Mouse (Mus musculus) ES-E14 (cell line): ENCODE data around the gene Rpusd3. TPM values are rescaled to one million over a fixed set of nuclear protein-coding genes. Genes with fewer than 3 reads are reported as not detected.
A peak's percentile ranks its signal among the peaks of the same experiment; 100 is the strongest.

ENCODE experiments used
- DNase-seq: peaks from one replicate; pipeline ENCODE4 v3.0.0-alpha.2; 2013; ENCODE audit warnings: low read depth, low spot score
- H3K27ac ChIP-seq: 2 replicates; pipeline ENCODE4 v1.5.1; 2012; ENCODE audit warnings: low read depth, mild to moderate bottlenecking, low read length, moderate library complexity, mixed read lengths; ENCODE audit not compliant: poor library complexity, insufficient read depth, severe bottlenecking
- H3K36me3 ChIP-seq: 2 replicates; pipeline ENCODE4 v1.6.1; 2012; ENCODE audit warnings: mild to moderate bottlenecking, low read length, moderate library complexity, mixed read lengths; ENCODE audit not compliant: control insufficient read depth, poor library complexity, insufficient read depth, severe bottlenecking
- H3K4me1 ChIP-seq, 2 experiments: fragments of 150-350 bp in 1 of 2; sonication (generic) in 1 of 2; 2 replicates each; pipeline ENCODE4 v1.6.1; 2012; ENCODE audit warnings: low read length in 2 of 2, mild to moderate bottlenecking in 1 of 2, mixed read lengths in 1 of 2; ENCODE audit not compliant: control insufficient read depth in 2 of 2, insufficient read depth in 2 of 2, poor library complexity in 1 of 2
- H3K4me3 ChIP-seq, 2 experiments: fragments of 150-350 bp in 1 of 2; sonication (generic) in 1 of 2; 2 replicates each; pipeline ENCODE4 v1.5.1; 2012; ENCODE audit warnings: low read length in 2 of 2, low read depth in 1 of 2, mild to moderate bottlenecking in 1 of 2, mixed read lengths in 1 of 2; ENCODE audit not compliant: insufficient read depth in 1 of 2, poor library complexity in 1 of 2, severe bottlenecking in 1 of 2
- H3K9ac ChIP-seq: 2 replicates; pipeline ENCODE4 v1.6.1; 2012; ENCODE audit warnings: low read depth, mild to moderate bottlenecking, low read length, mixed read lengths; ENCODE audit not compliant: poor library complexity, insufficient read depth, severe bottlenecking
- H3K9me3 ChIP-seq: fragments of 150-350 bp; sonication (generic); 2 replicates; pipeline ENCODE4 v1.6.1; 2012; ENCODE audit warnings: low read depth, mild to moderate bottlenecking, low read length; ENCODE audit not compliant: control insufficient read depth, insufficient read depth
- CHD2 ChIP-seq: IDR thresholded peaks from 2 replicates; pipeline ENCODE4 v1.6.1; 2014; ENCODE audit warnings: mild to moderate bottlenecking, low read depth, low read length, inconsistent platforms
- HCFC1 ChIP-seq: IDR thresholded peaks from 2 replicates; pipeline ENCODE4 v1.6.1; 2012; ENCODE audit warnings: low read length, inconsistent platforms, borderline replicate concordance; ENCODE audit not compliant: insufficient read depth
- MAFK ChIP-seq: IDR thresholded peaks from 2 replicates; pipeline ENCODE4 v1.6.1; 2014; ENCODE audit warnings: mild to moderate bottlenecking, low read depth, low read length, inconsistent platforms; ENCODE audit not compliant: insufficient read depth
- ZC3H11A ChIP-seq: IDR thresholded peaks from 2 replicates; pipeline ENCODE4 v1.6.1; 2012; ENCODE audit warnings: low read depth, mild to moderate bottlenecking, inconsistent platforms, low read length, borderline replicate concordance
- ZNF384 ChIP-seq: IDR thresholded peaks from 2 replicates; pipeline ENCODE4 v1.6.1; 2012; ENCODE audit warnings: low read depth, low read length, inconsistent platforms
- in situ Hi-C, 2 experiments: fragments of 600-800 bp; cut with MboI; formaldehyde crosslinking; loops; one replicate each; pipeline ENCODE4 v1.15.1; 2025; ENCODE audit warnings: low sequenced_read_pairs in 2 of 2, inconsistent platforms in 1 of 2; ENCODE audit not compliant: unreplicated experiment in 2 of 2
- total RNA-seq: library from RNA; depleted of rRNA; stranded (reverse); fragments of 300-350 nt; gene quantifications from 2 replicates; pipeline ENCODE4 v1.2.3, GENCODE M21; 2012

The Rpusd3 gene
- total RNA-seq, 1 experiment, result 34.5 TPM

- no peak for TF ChIP-seq MAFK
- DNase-seq, result no peak
- in situ Hi-C loops, result no loop called here
These were observed 8.9 kb upstream of the Rpusd3 start for GRCm38 (mm10) chr6:113428006-113428405.

GRCm38 (mm10) chr6:113427397-113427796 lies 8.3 kb upstream of the Rpusd3 start:
- H3K9ac ChIP-seq, result no peak overlapping the region
- DNase-seq, result peak; percentile 82
- in situ Hi-C loops, result no loop called here
- TF ChIP-seq HCFC1, result no peak
- TF ChIP-seq ZC3H11A, result no peak; the same call in 1 of the 2 replicates
- no peak for TF ChIP-seq CHD2
- TF ChIP-seq MAFK, result no peak
- TF ChIP-seq ZNF384, result no peak
- no peaks in the 10 kb centered on the region for H3K9me3 ChIP-seq
- H3K4me1 ChIP-seq, result 0 out of 4 replicates have a peak, but pooled peaks cover 0 to 2% of the 10 kb centered on the region in 2 experiments
- H3K27ac ChIP-seq, result no peak overlapping the region
- no peak overlapping the region for H3K4me3 ChIP-seq
- no peaks in the 10 kb centered on the region for H3K36me3 ChIP-seq

More at GRCm38 (mm10) chr6:113428006-113428405, 8.9 kb upstream of the Rpusd3 start:
- H3K27ac ChIP-seq, result no peak overlapping the region
- H3K9me3 ChIP-seq, result no peaks in the 10 kb centered on the region
- no peak overlapping the region for H3K9ac ChIP-seq
- no peak overlapping the region for H3K4me3 ChIP-seq
- 0 out of 4 replicates have a peak, but pooled peaks cover 0 to 2% of the 10 kb centered on the region in 2 experiments for H3K4me1 ChIP-seq
- no peaks in the 10 kb centered on the region for H3K36me3 ChIP-seq

- DNase-seq, result no peak
- H3K4me1 ChIP-seq, result 0 out of 4 replicates have a peak, but pooled peaks cover 0 to 2% of the 10 kb centered on the region in 2 experiments
- in situ Hi-C loops, result no loop called here
- no peaks in the 10 kb centered on the region for H3K36me3 ChIP-seq
- no peak overlapping the region for H3K4me3 ChIP-seq
- no peak overlapping the region for H3K27ac ChIP-seq
- H3K9me3 ChIP-seq, result no peaks in the 10 kb centered on the region
- no peak overlapping the region for H3K9ac ChIP-seq
- TF ChIP-seq ZNF384 (no peak), CHD2 (no peak), HCFC1 (no peak), MAFK (no peak), ZC3H11A (no peak)
These were observed 7.6 kb upstream of the Rpusd3 start for GRCm38 (mm10) chr6:113426696-113427095.

- Histone ChIP-seq H3K4me3 (no peak overlapping the region), H3K9me3 (no peaks in the 10 kb centered on the region), H3K36me3 (no peaks in the 10 kb centered on the region), H3K9ac (no peak overlapping the region), H3K4me1 (0 out of 4 replicates have a peak, but pooled peaks cover 0 to 2% of the 10 kb centered on the region in 2 experiments), H3K27ac (no peak overlapping the region)
- TF ChIP-seq HCFC1, result no peak
- no peak for TF ChIP-seq ZNF384
- no peak for TF ChIP-seq MAFK
- TF ChIP-seq CHD2, result no peak
- in situ Hi-C loops, result no loop called here
- no peak for DNase-seq
These were observed 5.0 kb upstream of the Rpusd3 start for GRCm38 (mm10) chr6:113424187-113424586.

GRCm38 (mm10) chr6:113423000-113423399 lies 3.9 kb upstream of the Rpusd3 start:
- H3K9ac ChIP-seq, result no peak overlapping the region
- TF ChIP-seq ZC3H11A (no peak), ZNF384 (no peak), CHD2 (no peak), HCFC1 (no peak), MAFK (no peak)
- DNase-seq, result no peak
- H3K36me3 ChIP-seq, result no peaks in the 10 kb centered on the region
- in situ Hi-C loops, result no loop called here
- no peak overlapping the region for H3K4me3 ChIP-seq
- H3K4me1 ChIP-seq, result peaks cover 0 to 4% of the 10 kb centered on the region in 2 experiments; a peak in 1 of 4 replicates
- H3K9me3 ChIP-seq, result no peaks in the 10 kb centered on the region
- no peak overlapping the region for H3K27ac ChIP-seq
